Mouse (Mus musculus) lung, postnatal 0 days (tissue): ENCODE measurements around the gene Amy2a4. TPM values are rescaled to one million over a fixed set of nuclear protein-coding genes. Genes with fewer than 3 reads are reported as not detected.
"Not testable (repeated sequence)": the region's sequence is repeated elsewhere in the genome, so short reads cannot be mapped to it uniquely, and the experiment has no call there.

Experiments
- ATAC-seq: fragments of 200-750 bp; cut with Nextera tagmentation; 2 replicates; pipeline ENCODE4 v1.8.0; 2017; ENCODE audit warnings: moderate library complexity
- DNase-seq: peaks from one replicate; pipeline ENCODE4 v3.0.0-alpha.2; 2016; ENCODE audit warnings: low spot score
- H3K27ac ChIP-seq: fragments of 300-500 bp; sonication (generic); 2 replicates; pipeline ENCODE4 v1.5.1; 2014; ENCODE audit warnings: antibody characterized with exemption, mild to moderate bottlenecking, low read length, mixed read lengths
- H3K27me3 ChIP-seq: fragments of 300-500 bp; sonication (generic); replicated peaks from 2 replicates; pipeline ENCODE4 v1.6.1; 2014; ENCODE audit warnings: low read length, mixed read lengths; ENCODE audit not compliant: insufficient read depth
- H3K36me3 ChIP-seq: fragments of 300-500 bp; sonication (generic); 2 replicates; pipeline ENCODE4 v1.6.1; 2014; ENCODE audit warnings: low read length, mixed read lengths; ENCODE audit not compliant: insufficient read depth
- H3K4me1 ChIP-seq: fragments of 300-500 bp; sonication (generic); 2 replicates; pipeline ENCODE4 v1.6.1; 2014; ENCODE audit warnings: antibody characterized with exemption, low read depth, low read length, mixed read lengths; ENCODE audit not compliant: insufficient read depth
- H3K4me2 ChIP-seq: fragments of 300-500 bp; sonication (generic); replicated peaks from 2 replicates; pipeline ENCODE4 v1.6.1; 2014; ENCODE audit warnings: low read depth, mild to moderate bottlenecking, low read length, moderate library complexity, mixed read lengths
- H3K4me3 ChIP-seq: fragments of 300-500 bp; sonication (generic); 2 replicates; pipeline ENCODE4 v1.5.1; 2014; ENCODE audit warnings: low read depth, low read length
- H3K9ac ChIP-seq: fragments of 300-500 bp; sonication (generic); replicated peaks from 2 replicates; pipeline ENCODE4 v1.6.1; 2014; ENCODE audit warnings: low read depth, mild to moderate bottlenecking
- H3K9me3 ChIP-seq: fragments of 300-500 bp; sonication (generic); 2 replicates; pipeline ENCODE4 v1.6.1; 2016; ENCODE audit warnings: low read length, mixed read lengths
- WGBS: fragments of 180-500 bp; shearing (Covaris S2); extraction: QIAGEN DNeasy Blood & Tissue Kit; methylation state at CpG from one replicate; pipeline ENCODE4 v1.1.7; 2014; 5-methylcytosine and 5-hydroxymethylcytosine counted together
- polyA plus RNA-seq: library from polyadenylated mRNA; unstranded; fragments of >200 nt; fragmentation: Nextera tagmentation; extraction: Ambion mirVana; gene quantifications from 2 replicates; pipeline ENCODE4 v1.2.1, GENCODE M21; 2015

Amy2a4 gene
- not detected in 2 replicates for polyA plus RNA-seq

DNA sequence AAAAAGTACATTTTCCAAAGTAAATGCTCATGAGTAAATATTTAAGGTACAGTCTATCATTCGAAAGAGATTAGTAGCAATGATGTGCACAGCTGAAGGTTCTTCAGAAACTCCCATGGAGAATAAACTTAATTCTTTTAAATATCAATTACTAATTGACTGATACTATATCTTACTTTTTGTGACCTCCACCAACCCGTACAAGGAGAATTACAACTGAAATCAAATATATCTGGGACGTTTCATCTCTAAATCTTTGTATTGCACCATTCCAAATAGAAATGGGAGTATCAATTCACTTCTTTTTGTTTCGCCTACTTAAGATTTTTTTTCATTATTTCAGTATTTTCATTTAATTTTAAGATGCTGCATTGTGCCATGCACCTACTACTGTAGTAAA lies at the start of gene Amy2a4:
TSS of gene Amy2a4 (minus strand) at position 101 of the 400 bp plus-strand sequence.
- not testable (repeated sequence) for H3K9ac ChIP-seq, DNase-seq, H3K36me3 ChIP-seq, ATAC-seq, H3K27ac ChIP-seq, H3K4me1 ChIP-seq, H3K27me3 ChIP-seq, H3K4me3 ChIP-seq, H3K9me3 ChIP-seq, H3K4me2 ChIP-seq
- WGBS: no CpG with 5 or more reads among the region's 4 CpGs

DNA sequence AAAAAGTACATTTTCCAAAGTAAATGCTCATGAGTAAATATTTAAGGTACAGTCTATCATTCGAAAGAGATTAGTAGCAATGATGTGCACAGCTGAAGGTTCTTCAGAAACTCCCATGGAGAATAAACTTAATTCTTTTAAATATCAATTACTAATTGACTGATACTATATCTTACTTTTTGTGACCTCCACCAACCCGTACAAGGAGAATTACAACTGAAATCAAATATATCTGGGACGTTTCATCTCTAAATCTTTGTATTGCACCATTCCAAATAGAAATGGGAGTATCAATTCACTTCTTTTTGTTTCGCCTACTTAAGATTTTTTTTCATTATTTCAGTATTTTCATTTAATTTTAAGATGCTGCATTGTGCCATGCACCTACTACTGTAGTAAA lies 32.7 kb upstream of the Amy2a4 start, which contains the start of gene Amy2a3:
TSS of gene Amy2a3 (minus strand) at position 101 of the 400 bp plus-strand sequence.
- not testable (repeated sequence) for H3K4me2 ChIP-seq, H3K27ac ChIP-seq, H3K27me3 ChIP-seq, H3K4me3 ChIP-seq, H3K9me3 ChIP-seq, DNase-seq, H3K9ac ChIP-seq, H3K4me1 ChIP-seq, ATAC-seq, H3K36me3 ChIP-seq
- WGBS: no CpG with 5 or more reads among the region's 4 CpGs

DNA sequence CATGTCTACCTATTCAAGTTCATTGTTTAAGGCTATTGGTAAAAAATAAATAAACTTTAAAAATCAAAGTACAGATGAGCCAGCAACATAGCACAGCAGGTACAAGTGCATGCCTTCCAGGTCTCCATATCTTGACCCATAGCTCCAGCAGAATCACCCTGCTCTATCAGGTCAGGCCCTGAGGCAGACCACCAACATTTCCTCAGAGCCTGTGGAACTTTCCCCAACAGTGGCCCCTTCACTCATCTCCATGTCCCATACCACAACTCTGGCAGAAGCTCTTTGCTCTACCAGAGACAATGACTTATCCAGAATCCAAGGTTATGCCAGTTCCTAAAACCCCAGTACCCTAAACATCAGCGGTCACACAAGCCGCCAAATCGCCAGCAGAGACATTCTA lies 21.7 kb upstream of the Amy2a4 start:
- H3K9me3 ChIP-seq, H3K27ac ChIP-seq, H3K9ac ChIP-seq, ATAC-seq, H3K27me3 ChIP-seq, DNase-seq, H3K36me3 ChIP-seq, H3K4me2 ChIP-seq, H3K4me3 ChIP-seq, H3K4me1 ChIP-seq: not testable (repeated sequence)
- WGBS: no CpG with 5 or more reads among the region's 3 CpGs

DNA sequence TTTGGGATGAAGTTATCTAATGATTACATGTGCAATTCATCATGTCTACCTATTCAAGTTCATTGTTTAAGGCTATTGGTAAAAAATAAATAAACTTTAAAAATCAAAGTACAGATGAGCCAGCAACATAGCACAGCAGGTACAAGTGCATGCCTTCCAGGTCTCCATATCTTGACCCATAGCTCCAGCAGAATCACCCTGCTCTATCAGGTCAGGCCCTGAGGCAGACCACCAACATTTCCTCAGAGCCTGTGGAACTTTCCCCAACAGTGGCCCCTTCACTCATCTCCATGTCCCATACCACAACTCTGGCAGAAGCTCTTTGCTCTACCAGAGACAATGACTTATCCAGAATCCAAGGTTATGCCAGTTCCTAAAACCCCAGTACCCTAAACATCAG lies 11.0 kb downstream of the Amy2a4 start:
- not testable (repeated sequence) for DNase-seq, H3K4me2 ChIP-seq, ATAC-seq, H3K27ac ChIP-seq, H3K27me3 ChIP-seq, H3K9ac ChIP-seq, H3K4me3 ChIP-seq, H3K36me3 ChIP-seq, H3K9me3 ChIP-seq, H3K4me1 ChIP-seq

DNA sequence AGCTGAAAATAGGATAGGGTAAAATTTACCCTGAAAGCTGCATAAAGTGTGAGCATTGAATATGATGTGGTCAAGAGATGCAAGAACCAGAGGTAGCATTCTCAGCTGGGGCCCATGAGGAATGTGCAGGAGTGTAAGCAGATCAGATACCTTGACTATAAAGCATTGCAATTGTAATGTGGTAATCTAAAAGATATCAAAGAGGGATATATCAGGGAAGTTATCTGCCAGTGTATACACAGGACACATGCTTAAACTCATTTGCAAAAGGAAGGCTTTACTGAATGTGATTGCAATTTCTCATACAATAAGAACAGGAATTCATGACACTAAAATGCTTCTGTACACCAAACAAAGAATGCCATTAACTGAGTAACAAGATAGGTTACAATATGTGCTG lies 11.7 kb downstream of the Amy2a4 start:
- not testable (repeated sequence) for H3K27ac ChIP-seq, H3K4me2 ChIP-seq, H3K27me3 ChIP-seq, H3K4me1 ChIP-seq, H3K36me3 ChIP-seq, ATAC-seq, DNase-seq, H3K4me3 ChIP-seq, H3K9ac ChIP-seq, H3K9me3 ChIP-seq

DNA sequence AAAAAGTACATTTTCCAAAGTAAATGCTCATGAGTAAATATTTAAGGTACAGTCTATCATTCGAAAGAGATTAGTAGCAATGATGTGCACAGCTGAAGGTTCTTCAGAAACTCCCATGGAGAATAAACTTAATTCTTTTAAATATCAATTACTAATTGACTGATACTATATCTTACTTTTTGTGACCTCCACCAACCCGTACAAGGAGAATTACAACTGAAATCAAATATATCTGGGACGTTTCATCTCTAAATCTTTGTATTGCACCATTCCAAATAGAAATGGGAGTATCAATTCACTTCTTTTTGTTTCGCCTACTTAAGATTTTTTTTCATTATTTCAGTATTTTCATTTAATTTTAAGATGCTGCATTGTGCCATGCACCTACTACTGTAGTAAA lies 32.5 kb downstream of the Amy2a4 start, which contains the start of gene Amy2a5:
TSS of gene Amy2a5 (minus strand) at position 101 of the 400 bp plus-strand sequence.
- H3K27me3 ChIP-seq, ATAC-seq, H3K36me3 ChIP-seq, DNase-seq, H3K4me1 ChIP-seq, H3K4me3 ChIP-seq, H3K4me2 ChIP-seq, H3K27ac ChIP-seq, H3K9ac ChIP-seq, H3K9me3 ChIP-seq: not testable (repeated sequence)
- WGBS: no CpG with 5 or more reads among the region's 4 CpGs

Other genes with a start within 250 kb of the Amy2a4 start
- gene Amy2a5, start 32.6 kb downstream of the Amy2a4 start, polyA plus RNA-seq: not detected in 2 replicates
- not detected in 2 replicates for gene Amy2a3, start 32.6 kb upstream of the Amy2a4 start, polyA plus RNA-seq
- not detected in 2 replicates for gene Amy2a2, start 65.2 kb upstream of the Amy2a4 start, polyA plus RNA-seq
- gene Amy2a1, start 241.0 kb upstream of the Amy2a4 start, polyA plus RNA-seq: not detected in 2 replicates